Mouse (Mus musculus) G1E (cell line): Measurements from ENCODE around the gene Ankrd39.

Source experiments
- CTCF ChIP-seq: IDR thresholded peaks from 2 replicates; pipeline ENCODE4 v1.5.1; 2012; ENCODE audit warnings: low read depth, low read length, inconsistent platforms, mixed read lengths
- POLR2AphosphoS5 ChIP-seq: IDR thresholded peaks from 2 replicates; pipeline ENCODE4 v1.6.1; 2012; ENCODE audit warnings: low read depth, low read length, inconsistent platforms; ENCODE audit not compliant: insufficient replicate concordance
- TAL1 ChIP-seq: conservative IDR thresholded peaks from 2 replicates; pipeline ENCODE4 v1.6.1; 2012; ENCODE audit warnings: low read depth, low read length, inconsistent platforms, mixed read lengths

- TF ChIP-seq CTCF: no peak
- no peak for TF ChIP-seq POLR2AphosphoS5
- TF ChIP-seq TAL1: no peak
Measured at GRCm38 (mm10) chr1:36589486-36589885, 42.2 kb upstream of the Ankrd39 start.
